Mouse (Mus musculus): ENCODE measurements around the gene Gm20721. TPM values are rescaled to one million over a fixed set of nuclear protein-coding genes. Genes with fewer than 3 reads are reported as not detected.

The Gm20721 gene
- polyA plus RNA-seq, 1 experiment from 2014 or later = 8.6 TPM

GRCm38 (mm10) chr2:174300666-174301065 lies 45.8 kb downstream of the Gm20721 start:
- TF ChIP-seq CTCF (IDR thresholded peaks at IDR 0.05; ENCODE audit: low read depth) = no peak
- Histone ChIP-seq H3K4me1 (replicated peaks; ENCODE audit: insufficient read depth, low read length) (no peaks in the 10 kb centered on the region; the same call in 1 of the 2 replicates), H3K36me3 (ENCODE audit: insufficient read depth, low read length) (no peaks in the 10 kb centered on the region), H3K4me3 (replicated peaks; ENCODE audit: low read depth, low read length) (peak overlapping the region; percentile 28), H3K9me3 (replicated peaks; ENCODE audit: low read length) (peaks cover 24% of the 10 kb centered on the region), H3K27me3 (ENCODE audit: insufficient read depth, low read length) (peaks cover 15% of the 10 kb centered on the region), H3K27ac (no peak overlapping the region), H3K4me2 (ENCODE audit: low read length) (peak overlapping the region; percentile 51), H3K9ac (ENCODE audit: low read depth, low read length) (no peak overlapping the region)
- no peak for DNase-seq (ENCODE audit: low spot score)
- no peak for ATAC-seq (replicated peaks; ENCODE audit: low FRiP score, low read depth)
- WGBS = 57% methylated on average over 22 of the region's 22 CpGs

DNA sequence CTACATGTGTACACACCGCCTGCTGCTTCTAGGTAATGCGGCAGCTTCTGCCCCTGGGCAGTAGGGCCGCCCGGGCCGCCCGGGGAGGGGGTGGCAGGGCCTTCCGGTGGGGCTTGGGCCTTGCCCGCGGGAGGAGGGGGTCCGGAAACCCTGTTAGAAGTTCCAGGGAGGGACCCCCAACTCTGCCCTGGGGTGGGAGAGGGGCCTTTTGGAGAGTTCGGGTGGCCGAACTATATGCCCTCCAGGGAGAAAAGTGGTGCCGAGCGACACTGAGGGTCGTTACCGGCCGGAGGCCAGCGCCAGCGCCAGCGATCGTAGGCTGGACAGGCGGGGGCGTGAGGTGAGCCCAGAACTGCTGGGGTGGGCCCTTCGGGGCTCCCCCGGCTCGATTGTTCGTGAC lies 46.3 kb downstream of the Gm20721 start:
- H3K9ac ChIP-seq (ENCODE audit: low read depth, low read length) = no peak overlapping the region

GRCm38 (mm10) chr2:174299771-174300160 lies 46.7 kb downstream of the Gm20721 start:
- no peak for TF ChIP-seq CTCF (IDR thresholded peaks at IDR 0.05; ENCODE audit: low read depth)
- ATAC-seq (replicated peaks; ENCODE audit: low FRiP score, low read depth) (no peak), DNase-seq (ENCODE audit: low spot score) (no peak)
- H3K4me1 ChIP-seq (replicated peaks; ENCODE audit: insufficient read depth, low read length) = no peaks in the 10 kb centered on the region; the same call in 1 of the 2 replicates
- no peak overlapping the region for H3K9ac ChIP-seq (ENCODE audit: low read depth, low read length)
- 46% methylated on average over 34 of the region's 34 CpGs for WGBS
- H3K27me3 ChIP-seq (ENCODE audit: insufficient read depth, low read length) = peaks cover 15% of the 10 kb centered on the region
- H3K4me2 ChIP-seq (ENCODE audit: low read length) = peak overlapping the region; percentile 51
- H3K36me3 ChIP-seq (ENCODE audit: insufficient read depth, low read length) = no peaks in the 10 kb centered on the region
- H3K4me3 ChIP-seq (replicated peaks; ENCODE audit: low read depth, low read length) = peak overlapping the region; percentile 28
- H3K27ac ChIP-seq = no peak overlapping the region
- peaks cover 30% of the 10 kb centered on the region for H3K9me3 ChIP-seq (replicated peaks; ENCODE audit: low read length)

More for the DNA sequence above, 46.3 kb downstream of the Gm20721 start:
- Histone ChIP-seq H3K9me3 (replicated peaks; ENCODE audit: low read length) (peaks cover 28% of the 10 kb centered on the region), H3K4me2 (ENCODE audit: low read length) (peak overlapping the region; percentile 51), H3K36me3 (ENCODE audit: insufficient read depth, low read length) (no peaks in the 10 kb centered on the region), H3K4me1 (replicated peaks; ENCODE audit: insufficient read depth, low read length) (no peaks in the 10 kb centered on the region; the same call in 1 of the 2 replicates), H3K27me3 (ENCODE audit: insufficient read depth, low read length) (peaks cover 15% of the 10 kb centered on the region), H3K4me3 (replicated peaks; ENCODE audit: low read depth, low read length) (peak overlapping the region; percentile 28), H3K27ac (no peak overlapping the region)
- DNase-seq (ENCODE audit: low spot score) (no peak), ATAC-seq (replicated peaks; ENCODE audit: low FRiP score, low read depth) (no peak)
- WGBS = 61% methylated on average over 27 of the region's 27 CpGs
- no peak for TF ChIP-seq CTCF (IDR thresholded peaks at IDR 0.05; ENCODE audit: low read depth)

DNA sequence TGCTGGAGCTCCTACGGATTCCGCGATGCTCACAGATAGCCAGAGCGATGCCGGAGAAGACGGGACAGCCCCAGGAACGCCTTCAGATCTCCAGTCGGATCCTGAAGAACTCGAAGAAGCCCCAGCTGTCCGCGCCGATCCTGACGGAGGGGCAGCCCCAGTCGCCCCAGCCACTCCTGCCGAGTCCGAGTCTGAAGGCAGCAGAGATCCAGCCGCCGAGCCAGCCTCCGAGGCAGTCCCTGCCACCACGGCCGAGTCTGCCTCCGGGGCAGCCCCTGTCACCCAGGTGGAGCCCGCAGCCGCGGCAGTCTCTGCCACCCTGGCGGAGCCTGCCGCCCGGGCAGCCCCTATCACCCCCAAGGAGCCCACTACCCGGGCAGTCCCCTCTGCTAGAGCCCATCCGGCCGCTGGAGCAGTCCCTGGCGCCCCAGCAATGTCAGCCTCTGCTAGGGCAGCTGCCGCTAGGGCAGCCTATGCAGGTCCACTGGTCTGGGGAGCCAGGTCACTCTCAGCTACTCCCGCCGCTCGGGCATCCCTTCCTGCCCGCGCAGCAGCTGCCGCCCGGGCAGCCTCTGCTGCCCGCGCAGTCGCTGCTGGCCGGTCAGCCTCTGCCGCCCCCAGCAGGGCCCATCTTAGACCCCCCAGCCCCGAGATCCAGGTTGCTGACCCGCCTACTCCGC lies 47.3 kb downstream of the Gm20721 start:
- H3K9ac ChIP-seq (ENCODE audit: low read depth, low read length) = no peak overlapping the region; the same call in 1 of the 2 replicates
- H3K9me3 ChIP-seq (replicated peaks; ENCODE audit: low read length) = peaks cover 30% of the 10 kb centered on the region
- 58% methylated on average over 48 of the region's 48 CpGs for WGBS

DNA sequence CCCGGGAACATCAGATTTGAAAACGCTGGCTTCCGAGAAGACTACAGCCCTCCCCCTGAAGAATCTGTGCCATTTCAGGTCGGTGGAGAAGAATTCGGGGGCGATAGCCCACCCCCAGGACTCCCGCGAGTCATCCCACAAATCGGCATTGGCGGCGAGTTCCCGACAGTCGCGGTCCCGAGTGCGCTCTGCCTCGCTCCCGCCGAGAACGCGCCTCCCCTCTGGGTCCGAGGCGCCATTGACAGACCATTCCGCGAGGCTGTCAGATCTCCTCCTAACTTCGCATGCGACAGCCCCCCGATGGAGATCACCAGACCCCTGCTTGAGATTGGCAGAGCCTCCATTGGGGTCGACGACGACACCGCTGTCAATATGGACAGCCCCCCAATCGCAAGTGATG lies 48.0 kb downstream of the Gm20721 start:
- Histone ChIP-seq H3K4me1 (replicated peaks; ENCODE audit: insufficient read depth, low read length) (no peaks in the 10 kb centered on the region; the same call in 1 of the 2 replicates), H3K36me3 (ENCODE audit: insufficient read depth, low read length) (no peaks in the 10 kb centered on the region), H3K27ac (no peak overlapping the region), H3K9me3 (replicated peaks; ENCODE audit: low read length) (peaks cover 30% of the 10 kb centered on the region), H3K4me2 (ENCODE audit: low read length) (peak overlapping the region; percentile 51), H3K9ac (ENCODE audit: low read depth, low read length) (no peak overlapping the region), H3K4me3 (replicated peaks; ENCODE audit: low read depth, low read length) (peak overlapping the region; percentile 28; the same call in 1 of the 2 replicates), H3K27me3 (ENCODE audit: insufficient read depth, low read length) (peaks cover 15% of the 10 kb centered on the region)
- no peak for TF ChIP-seq CTCF (IDR thresholded peaks at IDR 0.05; ENCODE audit: low read depth)
- 49% methylated on average over 33 of the region's 33 CpGs for WGBS
- ATAC-seq (replicated peaks; ENCODE audit: low FRiP score, low read depth) (no peak), DNase-seq (ENCODE audit: low spot score) (no peak)

More for the DNA sequence above, 47.3 kb downstream of the Gm20721 start:
- H3K36me3 ChIP-seq (ENCODE audit: insufficient read depth, low read length) = no peaks in the 10 kb centered on the region
- H3K4me3 ChIP-seq (replicated peaks; ENCODE audit: low read depth, low read length) = peak overlapping the region; percentile 28
- DNase-seq (ENCODE audit: low spot score) = no peak
- no peaks in the 10 kb centered on the region; the same call in 1 of the 2 replicates for H3K4me1 ChIP-seq (replicated peaks; ENCODE audit: insufficient read depth, low read length)
- ATAC-seq (replicated peaks; ENCODE audit: low FRiP score, low read depth) = no peak
- no peak overlapping the region for H3K27ac ChIP-seq
- H3K27me3 ChIP-seq (ENCODE audit: insufficient read depth, low read length) = peaks cover 15% of the 10 kb centered on the region
- TF ChIP-seq CTCF (IDR thresholded peaks at IDR 0.05; ENCODE audit: low read depth) = no peak
- peak overlapping the region; percentile 51 for H3K4me2 ChIP-seq (ENCODE audit: low read length)

DNA sequence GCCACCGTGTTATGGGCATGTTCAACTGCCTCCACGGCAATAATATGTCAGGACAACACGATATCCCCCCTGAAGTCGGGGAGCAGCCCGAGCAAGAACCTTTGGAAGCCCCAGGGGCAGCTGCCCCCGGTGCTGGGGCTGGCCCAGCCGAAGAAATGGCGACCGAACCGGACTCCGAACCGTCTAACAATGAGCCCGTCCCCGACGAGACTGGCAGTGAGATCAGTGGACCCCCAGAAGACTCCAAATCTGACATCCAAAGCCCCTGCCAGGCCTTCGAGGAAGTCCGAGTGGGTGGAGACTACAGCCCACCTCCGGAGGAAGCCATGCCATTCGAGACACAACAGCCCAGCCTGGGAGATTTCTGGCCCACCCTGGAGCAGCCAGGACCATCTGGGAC lies 48.7 kb downstream of the Gm20721 start:
- 58% methylated on average over 19 of the region's 19 CpGs for WGBS
- DNase-seq (ENCODE audit: low spot score) (no peak), ATAC-seq (replicated peaks; ENCODE audit: low FRiP score, low read depth) (no peak)
- H3K4me3 ChIP-seq (replicated peaks; ENCODE audit: low read depth, low read length) = no peak overlapping the region
- H3K27me3 ChIP-seq (ENCODE audit: insufficient read depth, low read length) = peaks cover 15% of the 10 kb centered on the region
- peaks cover 30% of the 10 kb centered on the region for H3K9me3 ChIP-seq (replicated peaks; ENCODE audit: low read length)
- no peaks in the 10 kb centered on the region for H3K36me3 ChIP-seq (ENCODE audit: insufficient read depth, low read length)
- H3K4me1 ChIP-seq (replicated peaks; ENCODE audit: insufficient read depth, low read length) = no peaks in the 10 kb centered on the region; the same call in 1 of the 2 replicates
- TF ChIP-seq CTCF (IDR thresholded peaks at IDR 0.05; ENCODE audit: low read depth) = no peak
- H3K27ac ChIP-seq = no peak overlapping the region
- no peak overlapping the region for H3K9ac ChIP-seq (ENCODE audit: low read depth, low read length)
- H3K4me2 ChIP-seq (ENCODE audit: low read length) = no peak overlapping the region

Measured in kidney, postnatal 0 days (tissue).